Mouse (Mus musculus): Measurements from ENCODE around the gene Fndc3b. TPM values are rescaled to one million over a fixed set of nuclear protein-coding genes. Genes with fewer than 3 reads are reported as not detected.

The Fndc3b gene
- polyA plus RNA-seq, 1 experiment = 0.78 TPM

GRCm38 (mm10) chr3:27574241-27574640, 136.9 kb downstream of the Fndc3b start:
- TF ChIP-seq FLI1 (IDR thresholded peaks at IDR 0.05; ENCODE audit: low read length) (no peak), GATA1 (IDR thresholded peaks at IDR 0.05; ENCODE audit: borderline replicate concordance, low read length) (no peak)
- Histone ChIP-seq H3K9me3 (no peaks in the 10 kb centered on the region), H3K36me3 (replicated peaks; ENCODE audit: low read length) (no peaks in the 10 kb centered on the region), H3K4me1 (no peaks in the 10 kb centered on the region), H3K4me3 (replicated peaks) (no peak overlapping the region), H3K27me3 (replicated peaks) (no peaks in the 10 kb centered on the region)

DNA sequence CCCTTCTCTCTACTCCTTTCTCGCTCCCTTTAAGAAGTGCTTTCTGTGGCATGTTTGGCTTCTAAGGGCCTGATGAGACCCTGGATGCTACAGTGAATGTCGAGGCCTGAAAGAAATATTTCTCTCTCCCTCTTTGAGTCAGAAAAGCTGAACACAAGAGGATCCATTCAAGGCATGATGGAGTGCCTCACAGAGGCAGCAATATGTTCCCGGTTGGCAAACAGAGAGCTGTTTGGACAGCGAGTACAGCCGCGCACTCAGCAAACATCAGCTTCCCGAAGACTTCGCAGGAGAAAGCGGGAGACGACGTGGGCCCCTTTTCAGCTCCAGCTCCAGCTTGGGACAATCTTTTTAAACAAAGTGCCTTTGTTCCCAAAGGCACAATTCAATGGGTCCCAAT, 137.6 kb downstream of the Fndc3b start:
- TF ChIP-seq FLI1 (IDR thresholded peaks at IDR 0.05; ENCODE audit: low read length) (no peak), GATA1 (IDR thresholded peaks at IDR 0.05; ENCODE audit: borderline replicate concordance, low read length) (no peak)
- H3K36me3 ChIP-seq (replicated peaks; ENCODE audit: low read length) = no peaks in the 10 kb centered on the region
- H3K9me3 ChIP-seq = no peaks in the 10 kb centered on the region
- H3K4me3 ChIP-seq (replicated peaks) = no peak overlapping the region
- H3K27me3 ChIP-seq (replicated peaks) = no peaks in the 10 kb centered on the region
- no peaks in the 10 kb centered on the region for H3K4me1 ChIP-seq

DNA sequence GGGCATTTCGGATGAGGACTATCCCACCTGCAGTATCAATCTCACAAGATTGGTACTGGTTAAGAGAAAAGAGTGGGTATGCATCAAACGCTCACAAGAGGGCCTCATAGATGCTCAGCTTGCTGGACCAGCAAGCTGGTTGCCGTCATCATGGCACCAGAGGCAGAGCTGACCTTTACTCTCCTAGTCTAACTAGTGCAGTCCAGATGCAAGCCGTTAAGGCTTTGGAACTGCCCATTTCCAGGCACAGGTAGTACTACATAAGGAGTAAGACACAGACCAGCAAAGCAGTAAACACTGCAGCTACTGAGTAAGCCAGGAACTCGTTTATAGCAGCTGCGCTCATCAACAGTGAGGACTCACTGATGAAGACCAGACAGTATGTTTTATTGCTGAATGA, 138.8 kb downstream of the Fndc3b start:
- H3K4me1 ChIP-seq = no peaks in the 10 kb centered on the region
- no peak overlapping the region for H3K4me3 ChIP-seq (replicated peaks)
- H3K9me3 ChIP-seq = no peaks in the 10 kb centered on the region
- H3K36me3 ChIP-seq (replicated peaks; ENCODE audit: low read length) = no peaks in the 10 kb centered on the region
- no peak for TF ChIP-seq FLI1 (IDR thresholded peaks at IDR 0.05; ENCODE audit: low read length)
- H3K27me3 ChIP-seq (replicated peaks) = no peaks in the 10 kb centered on the region

- TF ChIP-seq FLI1 (IDR thresholded peaks at IDR 0.05; ENCODE audit: low read length) (no peak), GATA1 (IDR thresholded peaks at IDR 0.05; ENCODE audit: borderline replicate concordance, low read length) (no peak)
- no peaks in the 10 kb centered on the region for H3K36me3 ChIP-seq (replicated peaks; ENCODE audit: low read length)
- H3K4me3 ChIP-seq (replicated peaks) = no peak overlapping the region
- H3K27me3 ChIP-seq (replicated peaks) = no peaks in the 10 kb centered on the region
- H3K9me3 ChIP-seq = 0 out of 2 replicates have a peak, but pooled peaks cover 3% of the 10 kb centered on the region
- H3K4me1 ChIP-seq = no peaks in the 10 kb centered on the region
These were observed 145.8 kb downstream of the Fndc3b start for GRCm38 (mm10) chr3:27565314-27565713.

GRCm38 (mm10) chr3:27563047-27563624, 148.0 kb downstream of the Fndc3b start:
- 0 out of 2 replicates have a peak, but pooled peaks cover 3% of the 10 kb centered on the region for H3K9me3 ChIP-seq
- H3K36me3 ChIP-seq (replicated peaks; ENCODE audit: low read length) = no peaks in the 10 kb centered on the region
- TF ChIP-seq FLI1 (IDR thresholded peaks at IDR 0.05; ENCODE audit: low read length) = no peak
- no peak for TF ChIP-seq GATA1 (IDR thresholded peaks at IDR 0.05; ENCODE audit: borderline replicate concordance, low read length)
- H3K27me3 ChIP-seq (replicated peaks) = no peaks in the 10 kb centered on the region
- H3K4me1 ChIP-seq = no peaks in the 10 kb centered on the region
- no peak overlapping the region for H3K4me3 ChIP-seq (replicated peaks)

DNA sequence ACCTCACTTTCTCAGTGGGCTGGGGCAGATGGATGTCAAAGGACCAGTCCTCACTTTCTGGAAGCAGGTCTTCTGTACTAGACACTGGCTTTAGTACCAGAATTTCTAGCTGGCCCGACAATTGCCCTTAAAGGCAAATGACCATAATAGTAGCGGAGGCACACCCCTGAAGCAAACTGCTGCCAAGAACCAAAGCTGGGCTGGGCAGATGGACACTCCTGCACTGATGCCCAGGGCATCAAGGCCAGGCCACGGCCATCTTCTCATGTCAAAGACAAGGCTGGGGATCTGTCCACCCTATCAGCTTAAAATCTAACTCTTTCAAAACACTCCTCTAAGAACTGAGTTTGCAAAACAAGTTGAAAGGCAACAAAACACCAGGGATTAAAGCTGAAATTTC, 148.6 kb downstream of the Fndc3b start:
- Histone ChIP-seq H3K4me3 (replicated peaks) (no peak overlapping the region), H3K4me1 (no peaks in the 10 kb centered on the region)
- TF ChIP-seq GATA1 (IDR thresholded peaks at IDR 0.05; ENCODE audit: borderline replicate concordance, low read length) = no peak
- no peak for TF ChIP-seq FLI1 (IDR thresholded peaks at IDR 0.05; ENCODE audit: low read length)

DNA sequence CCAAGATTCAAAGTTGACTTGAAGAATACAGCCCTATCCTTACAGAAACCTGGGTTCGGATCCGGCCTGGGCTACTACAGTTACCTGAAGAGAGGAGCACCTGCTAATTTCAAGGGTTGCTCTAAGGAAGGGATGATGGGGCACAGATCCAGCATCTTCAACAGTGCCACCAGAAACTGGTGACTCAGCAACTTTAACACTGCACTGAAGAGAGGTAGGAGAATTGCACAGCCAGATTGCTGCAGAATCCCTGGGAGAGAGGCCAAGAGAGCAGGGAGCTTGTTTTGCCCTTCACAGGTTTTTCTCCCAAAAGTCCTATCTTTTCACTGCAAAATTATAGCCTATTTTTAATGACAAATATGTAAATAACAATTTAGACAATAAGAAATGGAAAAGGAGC, 149.2 kb downstream of the Fndc3b start:
- H3K4me3 ChIP-seq (replicated peaks) = no peak overlapping the region
- H3K27me3 ChIP-seq (replicated peaks) = no peaks in the 10 kb centered on the region
- H3K9me3 ChIP-seq = 0 out of 2 replicates have a peak, but pooled peaks cover 3% of the 10 kb centered on the region
- H3K4me1 ChIP-seq = no peaks in the 10 kb centered on the region
- TF ChIP-seq FLI1 (IDR thresholded peaks at IDR 0.05; ENCODE audit: low read length) (no peak), GATA1 (IDR thresholded peaks at IDR 0.05; ENCODE audit: borderline replicate concordance, low read length) (no peak)
- no peaks in the 10 kb centered on the region for H3K36me3 ChIP-seq (replicated peaks; ENCODE audit: low read length)

More for the DNA sequence above, 148.6 kb downstream of the Fndc3b start:
- no peaks in the 10 kb centered on the region for H3K27me3 ChIP-seq (replicated peaks)
- H3K36me3 ChIP-seq (replicated peaks; ENCODE audit: low read length) = no peaks in the 10 kb centered on the region
- 0 out of 2 replicates have a peak, but pooled peaks cover 3% of the 10 kb centered on the region for H3K9me3 ChIP-seq

DNA sequence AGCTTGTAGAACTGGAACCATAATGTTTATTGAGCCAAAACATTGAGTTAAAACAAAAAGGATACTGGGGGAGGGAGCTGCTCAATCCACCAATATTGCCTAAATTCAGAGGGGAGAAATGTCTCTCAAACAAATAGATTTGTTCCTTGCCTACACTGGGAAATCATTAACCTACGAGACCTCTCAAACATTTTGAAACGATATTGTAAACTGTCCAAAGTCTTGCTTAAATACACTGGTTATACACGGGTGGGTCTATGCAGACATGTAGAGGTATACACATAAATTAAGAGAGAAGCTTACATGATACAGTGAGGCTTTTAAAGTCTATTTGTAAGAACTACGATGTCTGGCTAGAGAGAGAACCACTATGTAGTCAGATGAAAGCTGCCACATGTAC, 151.8 kb downstream of the Fndc3b start:
- H3K9me3 ChIP-seq = 0 out of 2 replicates have a peak, but pooled peaks cover 3% of the 10 kb centered on the region
- H3K4me3 ChIP-seq (replicated peaks) = no peak overlapping the region
- no peaks in the 10 kb centered on the region for H3K36me3 ChIP-seq (replicated peaks; ENCODE audit: low read length)
- H3K27me3 ChIP-seq (replicated peaks) = no peaks in the 10 kb centered on the region
- no peaks in the 10 kb centered on the region for H3K4me1 ChIP-seq
- TF ChIP-seq FLI1 (IDR thresholded peaks at IDR 0.05; ENCODE audit: low read length) = no peak
- TF ChIP-seq GATA1 (IDR thresholded peaks at IDR 0.05; ENCODE audit: borderline replicate concordance, low read length) = no peak

DNA sequence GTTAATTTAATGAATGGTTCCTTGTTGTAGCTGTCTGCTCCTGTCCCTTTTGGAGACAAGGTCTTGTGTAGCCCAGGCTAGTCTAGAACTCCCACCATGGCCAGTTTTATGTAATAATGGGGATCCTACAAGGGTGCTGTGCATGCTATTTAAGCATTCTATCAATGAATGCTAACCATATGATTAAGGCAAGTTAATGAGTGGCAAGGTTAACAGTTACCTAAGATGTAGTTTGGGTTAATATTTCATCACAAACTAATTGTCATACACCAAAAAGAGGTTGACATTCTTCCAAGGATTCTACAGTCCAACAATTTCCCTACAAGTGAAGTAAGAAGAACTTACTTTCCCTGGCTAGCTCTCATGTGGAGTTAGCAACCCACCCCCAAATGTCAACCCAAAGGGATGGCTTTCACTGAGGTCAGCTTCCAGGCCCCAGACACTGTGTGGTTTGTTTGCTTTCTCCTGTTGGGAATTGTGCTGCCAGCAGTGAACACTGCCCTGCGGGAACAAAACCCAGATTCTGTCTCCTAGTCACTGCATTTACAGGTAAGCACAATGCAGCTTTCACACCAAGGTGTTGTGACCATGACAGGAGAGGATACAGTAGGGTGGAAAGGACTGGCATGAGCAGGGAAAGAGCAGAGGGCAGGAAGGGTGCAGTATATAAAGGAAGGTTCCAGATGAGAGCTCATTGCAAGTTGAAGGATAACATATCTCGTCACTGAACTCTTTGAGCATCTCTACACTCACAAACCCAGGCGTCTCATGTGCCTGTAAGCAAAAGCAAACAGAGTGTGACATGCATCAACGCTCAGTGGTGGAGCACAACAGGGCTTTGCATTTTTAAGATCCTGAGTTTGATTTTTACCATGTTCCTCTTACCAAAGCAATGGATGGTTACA, 153.8 kb downstream of the Fndc3b start:
- H3K4me3 ChIP-seq (replicated peaks) = no peak overlapping the region
- H3K27me3 ChIP-seq (replicated peaks) = no peaks in the 10 kb centered on the region
- no peaks in the 10 kb centered on the region for H3K36me3 ChIP-seq (replicated peaks; ENCODE audit: low read length)
- no peaks in the 10 kb centered on the region for H3K4me1 ChIP-seq
- H3K9me3 ChIP-seq = peaks cover 7% of the 10 kb centered on the region; the same call in 1 of the 2 replicates
- TF ChIP-seq FLI1 (IDR thresholded peaks at IDR 0.05; ENCODE audit: low read length) (no peak), GATA1 (IDR thresholded peaks at IDR 0.05; ENCODE audit: borderline replicate concordance, low read length) (no peak)

- H3K4me3 ChIP-seq (replicated peaks) = no peak overlapping the region
- peaks cover 7% of the 10 kb centered on the region; the same call in 1 of the 2 replicates for H3K9me3 ChIP-seq
- H3K27me3 ChIP-seq (replicated peaks) = no peaks in the 10 kb centered on the region
- no peaks in the 10 kb centered on the region for H3K4me1 ChIP-seq
- H3K36me3 ChIP-seq (replicated peaks; ENCODE audit: low read length) = no peaks in the 10 kb centered on the region
- no peak for TF ChIP-seq FLI1 (IDR thresholded peaks at IDR 0.05; ENCODE audit: low read length)
- no peak for TF ChIP-seq GATA1 (IDR thresholded peaks at IDR 0.05; ENCODE audit: borderline replicate concordance, low read length)
These were observed 155.6 kb downstream of the Fndc3b start for GRCm38 (mm10) chr3:27555401-27555940.
